Mouse (Mus musculus) neural tube, embryonic 14.5 days (tissue): ENCODE data around the gene Smyd3. TPM values are rescaled to one million over a fixed set of nuclear protein-coding genes. Genes with fewer than 3 reads are reported as not detected.

Experiments used
- ATAC-seq: fragments of 200-750 bp; cut with Nextera tagmentation; 2 replicates; pipeline ENCODE4 v1.8.0; 2017; ENCODE audit warnings: low read depth, mild to moderate bottlenecking, moderate TSS enrichment, moderate library complexity
- H3K27ac ChIP-seq: fragments of 300-500 bp; sonication (generic); 2 replicates; pipeline ENCODE4 v1.5.1; 2014; ENCODE audit warnings: low read depth, mild to moderate bottlenecking, control low read depth, low read length, moderate library complexity, mixed read lengths
- H3K27me3 ChIP-seq: fragments of 300-500 bp; sonication (generic); 2 replicates; pipeline ENCODE4 v1.6.1; 2014; ENCODE audit warnings: low read length; ENCODE audit not compliant: control insufficient read depth, insufficient read depth
- H3K36me3 ChIP-seq: fragments of 300-500 bp; sonication (generic); 2 replicates; pipeline ENCODE4 v1.6.1; 2014; ENCODE audit warnings: low read length, mixed read lengths; ENCODE audit not compliant: control insufficient read depth, insufficient read depth
- H3K4me1 ChIP-seq: fragments of 300-500 bp; sonication (generic); 2 replicates; pipeline ENCODE4 v1.6.1; 2014; ENCODE audit warnings: low read length; ENCODE audit not compliant: control insufficient read depth, insufficient read depth
- H3K4me2 ChIP-seq: fragments of 300-500 bp; sonication (generic); 2 replicates; pipeline ENCODE4 v1.6.1; 2014; ENCODE audit warnings: mild to moderate bottlenecking, low read depth, low read length, control low read depth
- H3K4me3 ChIP-seq: fragments of 300-500 bp; sonication (generic); 2 replicates; pipeline ENCODE4 v1.5.1; 2014; ENCODE audit warnings: low read depth, low read length, control low read depth, mixed read lengths
- H3K9ac ChIP-seq: fragments of 300-500 bp; sonication (generic); replicated peaks from 2 replicates; pipeline ENCODE4 v1.6.1; 2014; ENCODE audit warnings: low read depth, mild to moderate bottlenecking, control low read depth, low read length, mixed read lengths
- H3K9me3 ChIP-seq: fragments of 300-500 bp; sonication (generic); 2 replicates; pipeline ENCODE4 v1.6.1; 2016; ENCODE audit warnings: low read length; ENCODE audit not compliant: control insufficient read depth
- WGBS: fragments of 180-500 bp; shearing (Covaris S2); extraction: QIAGEN DNeasy Blood & Tissue Kit; methylation state at CpG from one replicate; pipeline ENCODE4 v1.1.7; 2014; 5-methylcytosine and 5-hydroxymethylcytosine counted together
- polyA plus RNA-seq: library from polyadenylated mRNA; unstranded; fragments of >200 nt; fragmentation: Nextera tagmentation; extraction: Ambion mirVana; gene quantifications from 2 replicates; pipeline ENCODE4 v1.2.1, GENCODE M21; 2014

Gene Smyd3
- polyA plus RNA-seq, 1 experiment from 2014 or later: 25.6 TPM

- H3K9me3 ChIP-seq: no peaks in the 10 kb centered on the region
- H3K27me3 ChIP-seq: no peaks in the 10 kb centered on the region
- H3K4me1 ChIP-seq: peaks cover 3% of the 10 kb centered on the region; the same call in 1 of the 2 replicates
- ATAC-seq: no peak
- no peak overlapping the region for H3K4me3 ChIP-seq
- H3K27ac ChIP-seq: no peak overlapping the region
- H3K4me2 ChIP-seq: no peak overlapping the region
- H3K36me3 ChIP-seq: no peaks in the 10 kb centered on the region
- no peak overlapping the region for H3K9ac ChIP-seq
- WGBS: 85% methylated on average over 7 of the region's 7 CpGs
Measured at GRCm38 (mm10) chr1:178994263-178994662, 523.6 kb downstream of the Smyd3 start.

- Histone ChIP-seq H3K36me3 (no peaks in the 10 kb centered on the region), H3K27ac (no peak overlapping the region), H3K9me3 (no peaks in the 10 kb centered on the region), H3K4me2 (no peak overlapping the region), H3K27me3 (no peaks in the 10 kb centered on the region), H3K9ac (no peak overlapping the region), H3K4me1 (peaks cover 6% of the 10 kb centered on the region; the same call in 1 of the 2 replicates), H3K4me3 (no peak overlapping the region)
- 88% methylated on average over 3 of the region's 3 CpGs for WGBS
- no peak for ATAC-seq
Measured at GRCm38 (mm10) chr1:178992503-178992902, 525.3 kb downstream of the Smyd3 start.

GRCm38 (mm10) chr1:178991470-178991869 is 526.4 kb downstream of the Smyd3 start:
- ATAC-seq: no peak

GRCm38 (mm10) chr1:178991045-178991444 is 526.8 kb downstream of the Smyd3 start:
- ATAC-seq: no peak
- 86% methylated on average over 6 of the region's 6 CpGs for WGBS
- Histone ChIP-seq H3K4me1 (peaks cover 6% of the 10 kb centered on the region; the same call in 1 of the 2 replicates), H3K9ac (no peak overlapping the region), H3K9me3 (no peaks in the 10 kb centered on the region), H3K4me3 (no peak overlapping the region), H3K27ac (no peak overlapping the region), H3K4me2 (no peak overlapping the region), H3K36me3 (no peaks in the 10 kb centered on the region), H3K27me3 (no peaks in the 10 kb centered on the region)

More at GRCm38 (mm10) chr1:178991470-178991869, 526.4 kb downstream of the Smyd3 start:
- Histone ChIP-seq H3K36me3 (no peaks in the 10 kb centered on the region), H3K27me3 (no peaks in the 10 kb centered on the region), H3K4me3 (no peak overlapping the region), H3K9me3 (no peaks in the 10 kb centered on the region), H3K4me2 (no peak overlapping the region), H3K4me1 (peaks cover 6% of the 10 kb centered on the region; the same call in 1 of the 2 replicates), H3K27ac (no peak overlapping the region), H3K9ac (no peak overlapping the region)
- WGBS: 67% methylated on average over 4 of the region's 4 CpGs

GRCm38 (mm10) chr1:178989485-178989884 is 528.4 kb downstream of the Smyd3 start:
- no peak overlapping the region for H3K4me3 ChIP-seq
- peaks cover 6% of the 10 kb centered on the region; the same call in 1 of the 2 replicates for H3K4me1 ChIP-seq
- H3K4me2 ChIP-seq: no peak overlapping the region
- WGBS: 54% methylated on average over 4 of the region's 4 CpGs
- no peaks in the 10 kb centered on the region for H3K27me3 ChIP-seq
- ATAC-seq: no peak
- no peak overlapping the region for H3K9ac ChIP-seq
- no peaks in the 10 kb centered on the region for H3K36me3 ChIP-seq
- no peaks in the 10 kb centered on the region for H3K9me3 ChIP-seq
- no peak overlapping the region for H3K27ac ChIP-seq

GRCm38 (mm10) chr1:178988176-178988575 is 529.7 kb downstream of the Smyd3 start:
- Histone ChIP-seq H3K9ac (no peak overlapping the region), H3K4me2 (no peak overlapping the region), H3K36me3 (no peaks in the 10 kb centered on the region), H3K27ac (no peak overlapping the region), H3K4me3 (no peak overlapping the region), H3K27me3 (no peaks in the 10 kb centered on the region), H3K4me1 (peaks cover 6% of the 10 kb centered on the region; the same call in 1 of the 2 replicates), H3K9me3 (no peaks in the 10 kb centered on the region)
- WGBS: 82% methylated on average over 1 of the region's 1 CpGs
- no peak for ATAC-seq

- Histone ChIP-seq H3K4me1 (no peaks in the 10 kb centered on the region), H3K4me3 (no peak overlapping the region), H3K27ac (no peak overlapping the region), H3K9ac (no peak overlapping the region), H3K36me3 (no peaks in the 10 kb centered on the region), H3K9me3 (no peaks in the 10 kb centered on the region), H3K4me2 (no peak overlapping the region), H3K27me3 (no peaks in the 10 kb centered on the region)
- 80% methylated on average over 5 of the region's 5 CpGs for WGBS
- ATAC-seq: no peak
Measured at GRCm38 (mm10) chr1:178981641-178982040, 536.2 kb downstream of the Smyd3 start.

GRCm38 (mm10) chr1:178980185-178980584 is 537.7 kb downstream of the Smyd3 start:
- H3K9me3 ChIP-seq: no peaks in the 10 kb centered on the region
- no peaks in the 10 kb centered on the region for H3K27me3 ChIP-seq
- no peak overlapping the region for H3K9ac ChIP-seq
- ATAC-seq: no peak
- no peaks in the 10 kb centered on the region for H3K36me3 ChIP-seq
- H3K4me3 ChIP-seq: no peak overlapping the region
- no peaks in the 10 kb centered on the region for H3K4me1 ChIP-seq
- no peak overlapping the region for H3K27ac ChIP-seq
- H3K4me2 ChIP-seq: no peak overlapping the region

GRCm38 (mm10) chr1:178978617-178979245 is 539.1 kb downstream of the Smyd3 start:
- Histone ChIP-seq H3K9me3 (no peaks in the 10 kb centered on the region), H3K4me3 (no peak overlapping the region), H3K4me1 (no peaks in the 10 kb centered on the region), H3K9ac (no peak overlapping the region), H3K27ac (no peak overlapping the region), H3K27me3 (no peaks in the 10 kb centered on the region), H3K4me2 (no peak overlapping the region), H3K36me3 (no peaks in the 10 kb centered on the region)
- no peak for ATAC-seq
- 68% methylated on average over 8 of the region's 8 CpGs for WGBS
